Comparison of ENCODE assay signal across 13 mouse cellular contexts in genomic region chr9:47227298-47227697, GRCm38 (mm10).
"Had no signal": no experiment of that assay in that cellular context is flagged by ENCODE, and none has a peak within 500 bp of the region (broad histone marks: within the 10 kb centered on the region; RNA-seq: fewer than 3 reads in every experiment).

No protein-coding gene starts in this region.

- H3K9me3 ChIP-seq: lung, embryonic 15.5 days; midbrain, embryonic 10.5 days; midbrain, embryonic 12.5 days; neural tube, embryonic 13.5 days; neural tube, embryonic 15.5 days had no signal

- H3K27ac ChIP-seq: lung, embryonic 15.5 days; midbrain, embryonic 10.5 days; midbrain, embryonic 12.5 days; neural tube, embryonic 13.5 days; neural tube, embryonic 15.5 days had no signal

- H3K4me3 ChIP-seq: lung, embryonic 15.5 days; midbrain, embryonic 10.5 days; midbrain, embryonic 12.5 days; myocyte; neural tube, embryonic 13.5 days; neural tube, embryonic 15.5 days had no signal

- H3K4me2 ChIP-seq: lung, embryonic 15.5 days; midbrain, embryonic 12.5 days; neural tube, embryonic 13.5 days; neural tube, embryonic 15.5 days had no signal

- H3K36me3 ChIP-seq: lung, embryonic 15.5 days; midbrain, embryonic 10.5 days; midbrain, embryonic 12.5 days; neural tube, embryonic 13.5 days; neural tube, embryonic 15.5 days had no signal

- ATAC-seq: lung, postnatal 0 days; midbrain, embryonic 16.5 days had no signal

- DNase-seq: midbrain, embryonic 14.5 days; retina, postnatal 1 day; spleen, adult 18-20 months; thymus, adult 2 months; thymus, postnatal 36 days had no signal

- H3K27me3 ChIP-seq: lung, embryonic 15.5 days; midbrain, embryonic 12.5 days; neural tube, embryonic 13.5 days; neural tube, embryonic 15.5 days had no signal

- H3K9ac ChIP-seq: lung, embryonic 15.5 days; midbrain, embryonic 12.5 days; neural tube, embryonic 13.5 days; neural tube, embryonic 15.5 days had no signal

- H3K4me1 ChIP-seq: lung, embryonic 15.5 days; midbrain, embryonic 10.5 days; midbrain, embryonic 12.5 days had no signal
